Mouse (Mus musculus) kidney, adult 2 months (tissue): ENCODE results near the gene Hoxb3.

ENCODE experiments used
- CTCF ChIP-seq: fragments of 200-500 bp; conservative IDR thresholded peaks from 2 replicates; pipeline ENCODE4 v1.5.1; 2011; ENCODE audit warnings: low read depth, mild to moderate bottlenecking, control low read depth, low read length, moderate library complexity, mixed read lengths; ENCODE audit not compliant: insufficient read depth, insufficient read length
- POLR2A ChIP-seq: fragments of 200-500 bp; IDR thresholded peaks from one replicate; pipeline ENCODE4 v1.6.1; 2011; ENCODE audit warnings: low read depth, low read length, control low read depth

DNA sequence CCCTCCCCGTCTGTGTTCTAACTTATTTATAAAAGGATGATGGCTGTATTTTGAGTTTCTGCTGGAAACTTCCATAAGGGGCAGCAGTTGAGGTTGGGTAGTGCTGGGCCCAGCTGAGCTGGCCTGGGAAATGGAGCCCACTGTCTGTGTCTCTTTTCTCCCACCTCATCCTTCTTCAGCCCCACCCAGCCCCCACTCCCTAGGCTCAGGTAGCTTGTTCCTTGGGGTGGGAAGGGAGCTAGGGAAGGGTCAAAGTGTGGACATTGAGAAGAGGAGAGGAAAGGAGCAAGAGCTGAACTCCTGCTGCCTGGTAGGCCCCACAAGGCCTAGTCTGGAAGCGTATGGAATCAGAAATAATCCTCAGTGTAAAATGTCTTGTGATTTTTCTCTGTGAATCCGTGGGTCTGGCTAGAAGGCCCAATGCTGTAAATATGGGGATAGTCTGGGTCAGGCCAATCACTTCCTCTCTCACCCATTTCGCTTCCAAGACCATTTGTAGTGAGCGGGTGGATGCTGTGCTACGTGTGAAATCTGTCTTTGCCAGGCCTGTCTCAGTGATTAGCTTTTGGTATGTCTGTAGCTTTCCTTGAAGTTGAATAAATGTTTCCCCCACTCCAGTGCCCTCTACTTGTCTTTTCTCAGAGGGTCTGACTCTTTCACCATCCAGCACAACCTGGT, 17.5 kb upstream of the Hoxb3 start:
- no peak for TF ChIP-seq CTCF
- TF ChIP-seq POLR2A = no peak
